Mouse (Mus musculus) MEL (cell line): ENCODE results near the gene Vrk3.

Experiments used
- CTCF ChIP-seq, 3 experiments: IDR thresholded peaks in 2 of 3; conservative IDR thresholded peaks in 1 of 3; 2 replicates each; pipeline ENCODE4 v1.5.1; 2011 to 2012; ENCODE audit warnings: low read length in 3 of 3, low read depth in 2 of 3, mild to moderate bottlenecking in 2 of 3, improper control_type of control experiment in 1 of 3, inconsistent platforms in 1 of 3, mixed read lengths in 1 of 3, moderate library complexity in 1 of 3; ENCODE audit not compliant: control insufficient read depth in 1 of 3, insufficient read depth in 1 of 3, poor library complexity in 1 of 3, severe bottlenecking in 1 of 3
- ETS1 ChIP-seq: IDR thresholded peaks from 2 replicates; pipeline ENCODE4 v1.6.1; 2012; ENCODE audit warnings: low read depth, mild to moderate bottlenecking, inconsistent platforms, low read length, improper control_type of control experiment, moderate library complexity
- MAFK ChIP-seq: IDR thresholded peaks from 2 replicates; pipeline ENCODE4 v1.6.1; 2011; ENCODE audit warnings: low read depth, mild to moderate bottlenecking, low read length, improper control_type of control experiment, borderline replicate concordance
- POLR2A ChIP-seq, 2 experiments: IDR thresholded peaks; 2 replicates each; pipeline ENCODE4 v1.6.1; 2011 to 2012; ENCODE audit warnings: low read length in 2 of 2, mild to moderate bottlenecking in 2 of 2, control low read depth in 1 of 2, improper control_type of control experiment in 1 of 2, low read depth in 1 of 2, moderate library complexity in 1 of 2; ENCODE audit not compliant: control insufficient read depth in 1 of 2, insufficient read depth in 1 of 2, poor library complexity in 1 of 2
- RAD21 ChIP-seq: IDR thresholded peaks from 2 replicates; pipeline ENCODE4 v1.6.1; 2011; ENCODE audit warnings: mild to moderate bottlenecking, low read depth, low read length, improper control_type of control experiment
- TBP ChIP-seq: IDR thresholded peaks from 2 replicates; pipeline ENCODE4 v1.8.0; 2011; ENCODE audit warnings: low read depth, low read length, improper control_type of control experiment
- TCF12 ChIP-seq: IDR thresholded peaks from 2 replicates; pipeline ENCODE4 v1.6.1; 2014; ENCODE audit warnings: low read depth, mild to moderate bottlenecking, inconsistent platforms, low read length, improper control_type of control experiment, moderate library complexity
- USF1 ChIP-seq: IDR thresholded peaks from 2 replicates; pipeline ENCODE4 v1.6.1; 2014; ENCODE audit warnings: low read depth, mild to moderate bottlenecking, inconsistent platforms, low read length, improper control_type of control experiment, moderate library complexity
- USF2 ChIP-seq, 2 experiments: IDR thresholded peaks; 2 replicates each; pipeline ENCODE4 v1.6.1; 2011 to 2012; ENCODE audit warnings: improper control_type of control experiment in 2 of 2, low read length in 2 of 2, borderline replicate concordance in 1 of 2, inconsistent platforms in 1 of 2, low read depth in 1 of 2, mild to moderate bottlenecking in 1 of 2; ENCODE audit not compliant: insufficient read depth in 1 of 2
- ZC3H11A ChIP-seq: IDR thresholded peaks from 2 replicates; pipeline ENCODE4 v1.6.1; 2012; ENCODE audit warnings: low read depth, mild to moderate bottlenecking, inconsistent platforms, low read length, improper control_type of control experiment
- ZKSCAN1 ChIP-seq: IDR thresholded peaks from 2 replicates; pipeline ENCODE4 v1.6.1; 2012; ENCODE audit warnings: low read depth, mild to moderate bottlenecking, inconsistent platforms, low read length, improper control_type of control experiment, moderate library complexity

DNA sequence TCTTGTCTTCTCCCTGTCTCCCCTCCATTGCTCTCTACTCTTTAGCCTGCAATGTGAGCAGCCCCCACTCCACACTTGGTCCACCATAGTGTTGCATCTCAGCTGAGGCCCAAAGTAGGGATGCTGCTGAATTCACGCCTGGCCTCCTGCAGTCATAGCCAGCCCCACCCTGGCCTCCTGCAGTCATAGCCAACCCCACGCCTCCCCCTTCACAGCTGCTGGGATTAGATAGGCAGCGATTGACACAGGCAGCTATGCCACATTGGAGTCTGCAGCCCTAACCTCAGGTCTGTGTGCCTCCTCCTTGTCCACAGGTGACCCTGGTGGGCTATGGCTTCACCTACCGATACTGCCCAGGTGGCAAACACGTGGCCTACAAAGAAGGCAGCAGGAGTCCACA is 19.9 kb downstream of the Vrk3 start:
- no peak for TF ChIP-seq POLR2A (IDR thresholded peaks at IDR 0.05; ENCODE audit: control insufficient read depth in 1 of 2, insufficient read depth in 1 of 2, low read depth in 1 of 2, low read length in 2 of 2, poor library complexity in 1 of 2)
- TF ChIP-seq RAD21: no peak
- TF ChIP-seq ZC3H11A: no peak
- no peak for TF ChIP-seq TCF12
- no peak for TF ChIP-seq TBP
- no peak for TF ChIP-seq CTCF (IDR thresholded peaks at IDR 0.05 in 2 of 3, conservative IDR thresholded peaks at IDR 0.05 in 1 of 3; ENCODE audit: control insufficient read depth in 1 of 3, insufficient read depth in 1 of 3, low read depth in 2 of 3, low read length in 3 of 3, poor library complexity in 1 of 3, severe bottlenecking in 1 of 3)
- TF ChIP-seq USF1: no peak
- no peak for TF ChIP-seq MAFK
- TF ChIP-seq USF2 (IDR thresholded peaks at IDR 0.05; ENCODE audit: borderline replicate concordance in 1 of 2, insufficient read depth in 1 of 2, low read depth in 1 of 2, low read length in 2 of 2): no peak
- no peak for TF ChIP-seq ZKSCAN1
- TF ChIP-seq ETS1: no peak
